Mouse (Mus musculus): ENCODE results near the gene Mettl26. TPM values are rescaled to one million over a fixed set of nuclear protein-coding genes. Genes with fewer than 3 reads are reported as not detected.

Gene Mettl26
- polyA plus RNA-seq, 1 experiment from 2014 or later, result 70.5 TPM

GRCm38 (mm10) chr17:25874148-25874720 is 640 bp upstream of the Mettl26 start:
- H3K9me3 ChIP-seq, result no peaks in the 10 kb centered on the region
- 0 out of 2 replicates have a peak, but pooled peaks cover 3% of the 10 kb centered on the region for H3K36me3 ChIP-seq (replicated peaks)
- peak overlapping the region; percentile 95 for H3K4me2 ChIP-seq
- peak; percentile 11; the same call in 1 of the 2 replicates for ATAC-seq (replicated peaks)
- H3K4me1 ChIP-seq, result peaks cover 20% of the 10 kb centered on the region
- H3K9ac ChIP-seq, result peak overlapping the region; percentile 75
- H3K4me3 ChIP-seq, result peak overlapping the region; percentile 92
- H3K27me3 ChIP-seq (replicated peaks), result no peaks in the 10 kb centered on the region
- peak overlapping the region; percentile 99 for H3K27ac ChIP-seq
- 7% methylated on average over 14 of the region's 14 CpGs for WGBS

GRCm38 (mm10) chr17:25875171-25876136 is 580 bp downstream of the Mettl26 start:
- H3K4me1 ChIP-seq, result peaks cover 24% of the 10 kb centered on the region
- no peaks in the 10 kb centered on the region for H3K9me3 ChIP-seq
- peak; percentile 93 for ATAC-seq (replicated peaks)
- 1% methylated on average over 59 of the region's 59 CpGs for WGBS
- H3K36me3 ChIP-seq (replicated peaks), result 0 out of 2 replicates have a peak, but pooled peaks cover 7% of the 10 kb centered on the region
- H3K4me2 ChIP-seq, result peak overlapping the region; percentile 95
- H3K9ac ChIP-seq, result peak overlapping the region; percentile 99
- H3K27me3 ChIP-seq (replicated peaks), result no peaks in the 10 kb centered on the region
- peak overlapping the region; percentile 99 for H3K27ac ChIP-seq
- peak overlapping the region; percentile 92 for H3K4me3 ChIP-seq

DNA sequence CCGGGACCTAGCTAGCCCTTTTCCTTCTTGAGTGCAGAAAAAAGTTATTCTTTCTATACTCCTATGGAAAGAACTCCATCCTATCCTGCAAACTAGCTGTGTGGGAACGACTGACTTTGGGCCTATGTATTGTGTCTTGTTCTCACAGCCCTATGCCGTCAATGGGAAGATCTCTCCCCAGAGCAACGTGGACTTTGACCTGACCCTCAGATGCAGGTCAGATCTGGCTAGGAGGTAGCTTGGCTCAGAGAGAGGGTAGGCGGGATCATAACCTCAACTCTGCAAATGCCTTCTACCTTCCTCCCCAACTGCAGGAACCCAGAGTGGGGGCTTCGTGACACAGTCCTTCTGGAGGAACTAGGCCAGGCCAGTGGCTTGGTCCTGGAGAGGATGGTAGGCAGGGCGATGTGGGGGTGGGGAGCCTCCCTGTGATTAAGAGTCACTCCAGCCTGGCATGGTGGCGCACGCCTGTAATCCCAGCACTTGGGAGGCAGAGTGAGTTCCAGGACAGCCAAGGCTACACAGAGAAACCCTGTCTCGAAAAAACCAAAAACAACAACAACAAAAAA is 1.6 kb downstream of the Mettl26 start:
- Histone ChIP-seq H3K9me3 (no peaks in the 10 kb centered on the region), H3K27me3 (replicated peaks) (no peaks in the 10 kb centered on the region), H3K36me3 (replicated peaks) (0 out of 2 replicates have a peak, but pooled peaks cover 7% of the 10 kb centered on the region), H3K4me2 (peak overlapping the region; percentile 95), H3K27ac (peak overlapping the region; percentile 99), H3K4me3 (peak overlapping the region; percentile 92), H3K9ac (peak overlapping the region; percentile 99), H3K4me1 (peaks cover 32% of the 10 kb centered on the region)
- 57% methylated on average over 10 of the region's 10 CpGs for WGBS
- ATAC-seq (replicated peaks), result no peak

DNA sequence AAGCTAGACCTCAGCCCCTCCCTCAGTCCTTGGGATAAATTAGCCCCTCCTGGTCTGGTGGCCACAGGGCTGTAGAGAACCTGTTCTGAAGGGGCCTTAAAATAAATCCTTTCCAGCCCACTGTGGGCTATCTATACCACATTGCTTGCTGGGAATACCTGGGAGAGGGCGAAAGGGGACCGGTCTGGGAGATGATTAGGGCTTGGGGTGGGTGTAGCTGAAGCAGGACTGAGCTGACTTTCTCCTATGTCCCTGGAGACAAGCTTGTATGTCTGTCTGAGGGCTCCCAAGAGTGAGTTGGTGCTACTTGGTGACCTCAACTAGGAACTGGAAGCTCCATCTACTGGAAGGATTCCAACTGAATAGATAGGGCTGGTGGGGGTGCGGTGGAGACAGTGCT is 2.2 kb downstream of the Mettl26 start:
- ATAC-seq (replicated peaks), result no peak
- Histone ChIP-seq H3K4me3 (no peak overlapping the region), H3K4me1 (peaks cover 36% of the 10 kb centered on the region), H3K27ac (no peak overlapping the region), H3K9ac (no peak overlapping the region), H3K9me3 (no peaks in the 10 kb centered on the region), H3K4me2 (peak overlapping the region; percentile 95), H3K36me3 (replicated peaks) (0 out of 2 replicates have a peak, but pooled peaks cover 7% of the 10 kb centered on the region), H3K27me3 (replicated peaks) (no peaks in the 10 kb centered on the region)
- 94% methylated on average over 3 of the region's 3 CpGs for WGBS

DNA sequence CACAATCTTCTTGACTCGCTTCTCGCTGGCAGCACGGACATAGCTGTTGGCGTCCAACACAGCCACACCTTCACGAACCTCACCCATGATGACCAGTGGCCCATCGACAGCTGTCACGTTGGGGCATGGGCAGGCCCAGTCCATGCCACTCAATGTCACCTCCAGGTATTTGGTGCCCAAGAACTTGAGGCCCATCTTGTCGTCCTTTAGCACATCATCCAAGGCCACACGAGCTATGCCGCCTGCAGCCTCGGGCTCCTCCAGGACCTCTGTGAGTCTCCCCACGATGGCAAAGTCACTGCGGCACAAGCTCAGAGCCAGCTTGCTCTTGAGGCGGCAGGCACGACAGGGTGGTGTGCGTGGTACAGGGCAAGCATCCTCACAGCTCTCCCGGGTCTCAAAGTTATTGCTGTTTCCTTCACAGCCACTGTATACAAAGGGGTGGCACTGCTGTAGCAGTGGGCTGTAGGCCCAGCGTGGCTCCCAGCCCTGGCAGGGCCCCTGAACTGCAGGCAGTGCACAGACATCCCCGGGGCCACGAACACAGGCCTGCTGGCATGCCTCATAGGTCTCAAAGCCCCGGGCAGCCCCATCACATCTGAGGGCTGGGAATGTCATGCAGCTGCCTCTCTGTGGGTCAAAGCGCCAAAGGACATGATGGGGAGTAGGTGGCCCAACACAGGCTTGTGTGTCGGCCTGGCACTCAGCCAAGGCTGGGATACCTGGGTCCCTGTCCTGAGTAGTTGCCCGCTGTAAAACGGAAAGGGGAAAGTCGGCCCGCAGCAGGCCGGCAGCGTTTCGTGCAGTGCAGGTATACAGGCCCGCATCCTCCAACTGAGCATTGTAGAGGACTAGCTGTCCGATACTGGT is 3.1 kb downstream of the Mettl26 start:
- 0 out of 2 replicates have a peak, but pooled peaks cover 7% of the 10 kb centered on the region for H3K36me3 ChIP-seq (replicated peaks)
- H3K4me1 ChIP-seq, result peaks cover 44% of the 10 kb centered on the region
- no peak for ATAC-seq (replicated peaks)

GRCm38 (mm10) chr17:25878611-25879180 is 3.8 kb downstream of the Mettl26 start:
- Histone ChIP-seq H3K4me2 (no peak overlapping the region), H3K36me3 (replicated peaks) (0 out of 2 replicates have a peak, but pooled peaks cover 12% of the 10 kb centered on the region), H3K4me1 (peaks cover 44% of the 10 kb centered on the region), H3K27ac (no peak overlapping the region), H3K4me3 (no peak overlapping the region), H3K9me3 (no peaks in the 10 kb centered on the region), H3K9ac (no peak overlapping the region), H3K27me3 (replicated peaks) (no peaks in the 10 kb centered on the region)
- ATAC-seq (replicated peaks), result no peak
- 83% methylated on average over 19 of the region's 19 CpGs for WGBS

More for the DNA sequence above, 3.1 kb downstream of the Mettl26 start:
- Histone ChIP-seq H3K9me3 (no peaks in the 10 kb centered on the region), H3K4me2 (no peak overlapping the region), H3K9ac (no peak overlapping the region; the same call in 1 of the 2 replicates), H3K4me3 (no peak overlapping the region), H3K27ac (no peak overlapping the region), H3K27me3 (replicated peaks) (no peaks in the 10 kb centered on the region)
- WGBS, result 91% methylated on average over 32 of the region's 32 CpGs

GRCm38 (mm10) chr17:25879261-25879660 is 4.4 kb downstream of the Mettl26 start:
- Histone ChIP-seq H3K4me2 (no peak overlapping the region), H3K36me3 (replicated peaks) (peaks cover 12% of the 10 kb centered on the region; the same call in 1 of the 2 replicates), H3K27me3 (replicated peaks) (no peaks in the 10 kb centered on the region), H3K4me3 (no peak overlapping the region), H3K27ac (no peak overlapping the region), H3K9ac (no peak overlapping the region), H3K9me3 (no peaks in the 10 kb centered on the region), H3K4me1 (peaks cover 39% of the 10 kb centered on the region)
- ATAC-seq (replicated peaks), result no peak
- 29% methylated on average over 4 of the region's 4 CpGs for WGBS

DNA sequence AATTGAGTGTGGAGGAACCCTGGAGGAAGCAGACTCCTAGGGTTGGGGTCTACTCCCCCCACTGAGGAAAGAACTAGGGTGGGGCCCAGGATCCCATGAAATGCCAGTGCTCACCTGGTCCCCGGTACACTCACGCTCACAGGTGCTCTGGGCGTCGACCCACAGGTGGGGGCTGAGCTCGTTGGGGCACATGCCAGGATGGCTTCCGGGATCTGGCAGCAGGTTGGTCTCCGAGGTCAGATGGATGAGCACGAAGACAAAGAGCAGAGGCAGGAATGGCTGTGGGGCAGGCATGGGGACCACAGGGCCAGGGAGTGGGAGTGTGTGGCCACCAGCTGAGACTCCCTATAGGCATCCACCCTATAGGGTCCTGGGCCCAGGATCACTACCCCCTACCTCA is 4.9 kb downstream of the Mettl26 start:
- H3K27me3 ChIP-seq (replicated peaks), result no peaks in the 10 kb centered on the region
- H3K9me3 ChIP-seq, result no peaks in the 10 kb centered on the region
- H3K4me2 ChIP-seq, result no peak overlapping the region
- no peak overlapping the region for H3K27ac ChIP-seq
- no peak for ATAC-seq (replicated peaks)
- H3K4me3 ChIP-seq, result no peak overlapping the region
- peaks cover 38% of the 10 kb centered on the region for H3K4me1 ChIP-seq
- WGBS, result 62% methylated on average over 8 of the region's 8 CpGs
- no peak overlapping the region for H3K9ac ChIP-seq
- peaks cover 12% of the 10 kb centered on the region; the same call in 1 of the 2 replicates for H3K36me3 ChIP-seq (replicated peaks)

GRCm38 (mm10) chr17:25880196-25880910 is 5.5 kb downstream of the Mettl26 start, which contains the start of gene Wfikkn1:
Gene Wfikkn1 (minus strand): TSS chr17:25880858.
- Histone ChIP-seq H3K4me1 (peaks cover 40% of the 10 kb centered on the region), H3K27ac (peak within 1 kb of the TSS; percentile 51), H3K9ac (peak within 1 kb of the TSS; percentile 10; the same call in 1 of the 2 replicates), H3K4me2 (no peak within 1 kb of the TSS), H3K36me3 (replicated peaks) (peaks cover 12% of the 10 kb centered on the region; the same call in 1 of the 2 replicates), H3K9me3 (no peaks in the 10 kb centered on the region), H3K27me3 (replicated peaks) (no peaks in the 10 kb centered on the region), H3K4me3 (no peak within 1 kb of the TSS)
- 21% methylated on average over 5 of the region's 5 CpGs for WGBS
- no peak for ATAC-seq (replicated peaks)

DNA sequence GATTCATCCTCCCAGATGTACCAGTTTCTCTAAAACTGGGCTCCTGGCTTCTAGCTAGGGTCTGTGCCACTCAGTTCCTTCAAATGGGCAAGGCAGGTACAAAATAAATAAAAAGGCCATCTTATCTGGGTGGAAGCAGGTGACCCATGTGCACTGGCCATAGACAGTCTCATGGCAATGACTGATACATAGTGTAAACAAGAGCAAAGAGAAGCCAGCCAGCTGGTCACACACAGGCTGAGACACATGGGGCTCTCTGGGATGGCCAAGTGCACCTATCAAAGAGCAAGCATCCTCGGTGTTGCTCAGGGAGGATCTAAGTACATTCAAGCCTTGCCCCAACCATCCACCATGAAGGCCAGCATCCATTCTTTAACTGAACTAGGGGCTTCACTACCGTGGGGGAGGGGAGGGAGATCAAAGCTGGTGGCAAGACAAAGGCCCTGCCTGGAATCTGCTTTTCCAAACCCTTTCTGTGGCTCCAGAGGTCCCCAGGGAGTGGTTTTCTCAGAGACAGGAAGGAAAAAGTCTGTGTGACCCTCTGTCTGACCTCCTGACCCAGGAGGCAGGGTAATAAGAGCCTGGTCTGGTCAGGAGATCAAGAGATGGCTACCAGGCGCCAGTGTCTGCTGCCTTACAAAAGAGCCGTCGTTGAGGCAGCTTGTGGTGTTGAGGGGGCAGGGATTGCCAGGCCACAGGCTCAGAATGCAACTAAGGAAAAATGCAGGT is 6.2 kb downstream of the Mettl26 start:
- no peaks in the 10 kb centered on the region for H3K9me3 ChIP-seq
- H3K27me3 ChIP-seq (replicated peaks), result no peaks in the 10 kb centered on the region
- peak overlapping the region; percentile 51; the same call in 1 of the 2 replicates for H3K27ac ChIP-seq
- H3K36me3 ChIP-seq (replicated peaks), result peaks cover 12% of the 10 kb centered on the region; the same call in 1 of the 2 replicates
- peaks cover 41% of the 10 kb centered on the region for H3K4me1 ChIP-seq
- peak overlapping the region; percentile 10; the same call in 1 of the 2 replicates for H3K9ac ChIP-seq
- ATAC-seq (replicated peaks), result no peak
- H3K4me2 ChIP-seq, result no peak overlapping the region
- WGBS, result 10% methylated on average over 5 of the region's 5 CpGs
- no peak overlapping the region for H3K4me3 ChIP-seq
